Mouse (Mus musculus) midbrain, embryonic 16.5 days (tissue): ENCODE results near the gene Znhit1. TPM values are rescaled to one million over a fixed set of nuclear protein-coding genes. Genes with fewer than 3 reads are reported as not detected.

Experiments used
- ATAC-seq: fragments of 200-750 bp; cut with Nextera tagmentation; 2 replicates; pipeline ENCODE4 v1.8.0; 2017; ENCODE audit warnings: moderate TSS enrichment
- H3K27ac ChIP-seq: fragments of 300-500 bp; sonication (generic); 2 replicates; pipeline ENCODE4 v1.5.1; 2014; ENCODE audit warnings: mild to moderate bottlenecking, low read length, mixed read lengths
- H3K27me3 ChIP-seq: fragments of 300-500 bp; sonication (generic); 2 replicates; pipeline ENCODE4 v1.6.1; 2014; ENCODE audit warnings: low read depth, low read length, mixed read lengths; ENCODE audit not compliant: control insufficient read depth, insufficient read depth
- H3K36me3 ChIP-seq: fragments of 300-500 bp; sonication (generic); 2 replicates; pipeline ENCODE4 v1.6.1; 2014; ENCODE audit warnings: mild to moderate bottlenecking, low read length, moderate library complexity, mixed read lengths; ENCODE audit not compliant: control insufficient read depth, insufficient read depth
- H3K4me1 ChIP-seq: fragments of 300-500 bp; sonication (generic); 2 replicates; pipeline ENCODE4 v1.6.1; 2014; ENCODE audit warnings: mild to moderate bottlenecking, low read length, mixed read lengths; ENCODE audit not compliant: control insufficient read depth, insufficient read depth
- H3K4me2 ChIP-seq: fragments of 300-500 bp; sonication (generic); 2 replicates; pipeline ENCODE4 v1.6.1; 2014; ENCODE audit warnings: mild to moderate bottlenecking, low read length, mixed read lengths
- H3K4me3 ChIP-seq: fragments of 300-500 bp; sonication (generic); 2 replicates; pipeline ENCODE4 v1.5.1; 2014; ENCODE audit warnings: low read depth, mild to moderate bottlenecking, low read length, moderate library complexity, mixed read lengths
- H3K9ac ChIP-seq: fragments of 300-500 bp; sonication (generic); 2 replicates; pipeline ENCODE4 v1.6.1; 2014; ENCODE audit warnings: low read depth, low read length, mixed read lengths
- H3K9me3 ChIP-seq: fragments of 300-500 bp; sonication (generic); replicated peaks from 2 replicates; pipeline ENCODE4 v1.6.1; 2014; ENCODE audit warnings: mild to moderate bottlenecking, low read length, mixed read lengths; ENCODE audit not compliant: control insufficient read depth, poor library complexity, severe bottlenecking
- WGBS: fragments of 180-500 bp; shearing (Covaris S2); extraction: QIAGEN DNeasy Blood & Tissue Kit; methylation state at CpG from one replicate; pipeline ENCODE4 v1.1.7; 2014; 5-methylcytosine and 5-hydroxymethylcytosine counted together
- microRNA counts: library from miRNA; unstranded; fragments of <30 nt; microRNA quantifications from one replicate; lab custom pipeline; 2016
- microRNA-seq: library from miRNA; unstranded; fragments of <30 nt; microRNA quantifications from one replicate; pipeline ENCODE4, GENCODE M21; 2017
- polyA plus RNA-seq: library from polyadenylated mRNA; unstranded; fragments of >200 nt; fragmentation: Nextera tagmentation; extraction: Ambion mirVana; gene quantifications from 2 replicates; pipeline ENCODE4 v1.2.1, GENCODE M21; 2015

Znhit1 gene
- polyA plus RNA-seq, 1 experiment from 2014 or later, result 144 TPM

- Histone ChIP-seq H3K36me3 (no peaks in the 10 kb centered on the region), H3K9ac (no peak overlapping the region), H3K9me3 (no peaks in the 10 kb centered on the region), H3K27me3 (no peaks in the 10 kb centered on the region), H3K27ac (no peak overlapping the region), H3K4me1 (no peaks in the 10 kb centered on the region), H3K4me3 (no peak overlapping the region), H3K4me2 (no peak overlapping the region)
- ATAC-seq, result no peak
- WGBS, result 67% methylated on average over 7 of the region's 7 CpGs
Observed at GRCm38 (mm10) chr5:136939284-136939683, 48.5 kb downstream of the Znhit1 start.

DNA sequence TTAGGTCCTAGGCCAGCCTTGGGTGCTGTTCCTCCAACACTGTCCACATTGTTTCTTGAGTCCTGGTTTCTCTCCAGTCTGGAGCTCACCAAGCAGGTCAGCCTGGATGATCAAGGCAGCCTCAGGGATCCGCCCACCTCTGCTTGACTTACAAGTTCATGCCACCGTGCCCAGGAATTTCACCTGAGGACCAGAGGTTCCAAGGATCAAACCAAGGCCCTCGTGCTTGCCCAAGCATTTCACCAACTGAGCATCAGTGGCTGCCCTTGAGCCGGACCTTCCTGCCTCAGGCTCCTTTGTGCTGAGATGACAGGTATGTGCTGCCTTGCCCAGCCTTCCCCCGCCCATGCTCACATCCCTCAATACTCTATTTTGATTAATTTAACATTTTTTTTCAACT is 50.2 kb downstream of the Znhit1 start:
- Histone ChIP-seq H3K27me3 (no peaks in the 10 kb centered on the region), H3K36me3 (no peaks in the 10 kb centered on the region), H3K9me3 (no peaks in the 10 kb centered on the region), H3K4me3 (no peak overlapping the region), H3K4me2 (no peak overlapping the region), H3K4me1 (no peaks in the 10 kb centered on the region), H3K27ac (no peak overlapping the region), H3K9ac (no peak overlapping the region)
- WGBS, result 89% methylated on average over 5 of the region's 5 CpGs
- ATAC-seq, result no peak

DNA sequence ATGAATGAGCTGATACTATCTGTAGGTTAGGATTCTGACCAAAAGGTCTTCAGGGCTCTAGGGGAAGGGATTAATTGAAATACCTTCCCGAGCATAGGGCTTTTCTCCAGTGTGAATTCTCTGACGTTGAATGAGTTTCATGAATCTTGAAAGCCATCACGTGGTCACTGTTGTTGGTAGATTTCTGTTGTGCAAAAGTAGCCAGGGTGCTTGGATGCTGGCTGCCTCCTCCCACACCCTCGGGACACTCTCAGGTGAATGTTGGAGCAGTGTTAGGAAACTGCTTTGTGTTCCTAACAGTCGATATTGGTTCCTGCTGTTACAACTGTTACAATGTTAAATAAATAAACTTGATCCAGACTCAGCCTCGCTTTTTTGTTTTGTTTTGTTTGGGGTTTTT is 51.1 kb downstream of the Znhit1 start:
- no peaks in the 10 kb centered on the region for H3K9me3 ChIP-seq
- no peak overlapping the region for H3K27ac ChIP-seq
- no peak overlapping the region for H3K4me3 ChIP-seq
- H3K27me3 ChIP-seq, result no peaks in the 10 kb centered on the region
- 85% methylated on average over 6 of the region's 6 CpGs for WGBS
- H3K36me3 ChIP-seq, result no peaks in the 10 kb centered on the region
- no peak overlapping the region for H3K9ac ChIP-seq
- H3K4me1 ChIP-seq, result no peaks in the 10 kb centered on the region
- ATAC-seq, result no peak
- no peak overlapping the region for H3K4me2 ChIP-seq

DNA sequence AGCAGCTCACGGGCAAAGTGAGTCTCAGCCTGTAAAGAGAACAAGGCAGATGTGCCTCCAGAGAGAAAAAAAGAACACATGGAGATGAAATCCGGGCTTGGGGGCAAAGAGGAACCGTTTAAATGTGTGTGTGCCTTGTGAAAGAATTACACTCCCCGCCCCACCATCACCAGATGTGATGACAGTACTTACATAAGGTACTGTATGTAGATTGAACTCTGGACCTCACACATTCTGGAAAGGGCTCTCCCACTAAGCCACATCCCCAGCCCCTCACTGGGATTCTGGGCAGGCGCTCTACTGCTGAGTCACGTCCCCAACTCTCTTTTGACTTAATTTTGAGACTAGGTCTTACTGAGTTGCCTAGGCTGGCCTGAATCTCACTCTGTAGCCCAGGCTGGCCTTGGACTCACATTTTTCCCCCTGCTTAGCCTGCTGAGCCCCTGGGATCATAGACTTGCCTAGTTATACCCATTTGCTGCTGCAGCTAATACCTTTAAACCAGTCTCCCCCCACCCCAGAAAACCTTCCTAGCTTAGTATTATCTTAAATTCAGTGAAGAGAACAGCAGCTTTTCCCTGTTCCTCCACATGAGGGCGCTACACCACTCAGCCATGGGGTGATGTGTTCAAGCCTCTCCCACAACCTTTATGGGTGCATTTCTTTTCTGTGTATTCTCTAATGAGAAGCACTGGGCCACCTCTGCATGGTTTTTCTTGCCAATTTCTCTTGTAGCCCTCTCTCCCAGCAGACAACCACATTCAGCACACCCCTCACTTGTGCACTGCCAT is 51.7 kb downstream of the Znhit1 start:
- Histone ChIP-seq H3K4me1 (no peaks in the 10 kb centered on the region), H3K27ac (no peak overlapping the region), H3K4me3 (no peak overlapping the region), H3K9ac (no peak overlapping the region), H3K27me3 (no peaks in the 10 kb centered on the region), H3K4me2 (no peak overlapping the region), H3K9me3 (no peaks in the 10 kb centered on the region), H3K36me3 (no peaks in the 10 kb centered on the region)
- WGBS, result 68% methylated on average over 7 of the region's 7 CpGs
- no peak for ATAC-seq

- Histone ChIP-seq H3K27ac (no peak overlapping the region), H3K4me3 (no peak overlapping the region), H3K27me3 (no peaks in the 10 kb centered on the region), H3K9ac (no peak overlapping the region), H3K4me1 (no peaks in the 10 kb centered on the region), H3K4me2 (no peak overlapping the region), H3K9me3 (no peaks in the 10 kb centered on the region), H3K36me3 (no peaks in the 10 kb centered on the region)
- no peak for ATAC-seq
- 92% methylated on average over 6 of the region's 6 CpGs for WGBS
Observed at GRCm38 (mm10) chr5:136933930-136934329, 53.9 kb downstream of the Znhit1 start.

GRCm38 (mm10) chr5:136932956-136933355 is 54.9 kb downstream of the Znhit1 start:
- H3K9ac ChIP-seq, result no peak overlapping the region
- H3K4me2 ChIP-seq, result no peak overlapping the region
- H3K9me3 ChIP-seq, result no peaks in the 10 kb centered on the region
- H3K4me1 ChIP-seq, result no peaks in the 10 kb centered on the region
- ATAC-seq, result no peak
- no peaks in the 10 kb centered on the region for H3K36me3 ChIP-seq
- H3K27me3 ChIP-seq, result no peaks in the 10 kb centered on the region
- H3K27ac ChIP-seq, result no peak overlapping the region
- 75% methylated on average over 5 of the region's 5 CpGs for WGBS
- no peak overlapping the region for H3K4me3 ChIP-seq

MicroRNAs encoded within 50 kb of the gene (microRNA counts, 519-probe panel; counts per million panel counts)
- microRNA mmu-miR-702 (lab: Ali Mortazavi, UCI), result 692 counts per million, percentile 20 among the panel's probes with 10 or more counts

Small RNA genes lying within 50 kb of the gene (microRNA-seq; reads per million reads assigned to microRNA genes)
- 92.4 reads per million, percentile 53 among the genes with 10 or more reads in this experiment for gene Mir702

Other genes with a start within 250 kb of the Znhit1 start
- 22.1 and 24.4 TPM in 2 replicates for gene Col26a1, start 104.8 kb downstream of the Znhit1 start, polyA plus RNA-seq
- gene Ift22, start 79.9 kb downstream of the Znhit1 start, polyA plus RNA-seq, result 133 and 134 TPM in 2 replicates
- 346 and 355 TPM in 2 replicates for gene Fis1, start 34.7 kb downstream of the Znhit1 start, polyA plus RNA-seq
- gene Cldn15, start 21.4 kb downstream of the Znhit1 start, polyA plus RNA-seq, result 0.15 and 0.30 TPM in 2 replicates
- gene Plod3, start 1.0 kb downstream of the Znhit1 start, polyA plus RNA-seq, result 34.7 and 37.9 TPM in 2 replicates
- 12.6 and 15.6 TPM in 2 replicates for gene Vgf, start 38.4 kb upstream of the Znhit1 start, polyA plus RNA-seq
- 296 and 303 TPM in 2 replicates for gene Ap1s1, start 58.1 kb upstream of the Znhit1 start, polyA plus RNA-seq
- gene Serpine1, start 84.2 kb upstream of the Znhit1 start, polyA plus RNA-seq, result 0.25 and 0.41 TPM in 2 replicates
- 1.8 and 2.5 TPM in 2 replicates for gene Trim56, start 128.2 kb upstream of the Znhit1 start, polyA plus RNA-seq
- gene Muc3, start 161.3 kb upstream of the Znhit1 start, polyA plus RNA-seq, result not detected in 2 replicates
- gene Muc3a, start 224.4 kb upstream of the Znhit1 start, polyA plus RNA-seq, result 0.44 and 0.50 TPM in 2 replicates